Mouse (Mus musculus) forebrain, embryonic 15.5 days (tissue): ENCODE measurements at regions not wholly inside any gene's neighbourhood (a gene's known extent, or its start where the extent isn't known, plus 50 kb on each side); places are given as distances from the start of the nearest gene placed in this dataset.

Experiments
- ATAC-seq: fragments of 200-750 bp; cut with Nextera tagmentation; replicated peaks from 2 replicates; pipeline ENCODE4 v1.8.0; 2017; ENCODE audit warnings: mild to moderate bottlenecking, moderate TSS enrichment, moderate library complexity
- H3K27ac ChIP-seq: fragments of 300-500 bp; sonication (generic); replicated peaks from 2 replicates; pipeline ENCODE4 v1.5.1; 2015; ENCODE audit warnings: mild to moderate bottlenecking, inconsistent platforms
- H3K27me3 ChIP-seq: fragments of 300-500 bp; sonication (generic); 2 replicates; pipeline ENCODE4 v1.6.1; 2015; ENCODE audit warnings: inconsistent platforms
- H3K36me3 ChIP-seq: fragments of 300-500 bp; sonication (generic); 2 replicates; pipeline ENCODE4 v1.6.1; 2015; ENCODE audit warnings: mild to moderate bottlenecking, inconsistent platforms
- H3K4me1 ChIP-seq: fragments of 300-500 bp; sonication (generic); 2 replicates; pipeline ENCODE4 v1.6.1; 2015; ENCODE audit warnings: inconsistent platforms
- H3K4me2 ChIP-seq: fragments of 300-500 bp; sonication (generic); replicated peaks from 2 replicates; pipeline ENCODE4 v1.6.1; 2015; ENCODE audit warnings: mild to moderate bottlenecking, inconsistent platforms
- H3K4me3 ChIP-seq: fragments of 300-500 bp; sonication (generic); 2 replicates; pipeline ENCODE4 v1.5.1; 2015; ENCODE audit warnings: mild to moderate bottlenecking, inconsistent platforms
- H3K9ac ChIP-seq: fragments of 300-500 bp; sonication (generic); replicated peaks from 2 replicates; pipeline ENCODE4 v1.6.1; 2015; ENCODE audit warnings: mild to moderate bottlenecking, inconsistent platforms
- H3K9me3 ChIP-seq: fragments of 300-500 bp; sonication (generic); 2 replicates; pipeline ENCODE4 v1.6.1; 2016; ENCODE audit warnings: inconsistent platforms
- WGBS: fragments of 180-500 bp; shearing (Covaris S2); methylation state at CpG from one replicate; pipeline ENCODE4 v1.1.7; 2015; ENCODE audit warnings: mixed read lengths; 5-methylcytosine and 5-hydroxymethylcytosine counted together

GRCm38 (mm10) chr16:39390626-39391025 is 498.2 kb downstream of the Igsf11 start:
- H3K9ac ChIP-seq: no peak overlapping the region

GRCm38 (mm10) chr16:39402101-39402749 is 509.8 kb downstream of the Igsf11 start:
- 24% methylated on average over 4 of the region's 4 CpGs for WGBS
- ATAC-seq: peak; percentile 88
- no peaks in the 10 kb centered on the region for H3K36me3 ChIP-seq
- H3K9ac ChIP-seq: no peak overlapping the region
- H3K27ac ChIP-seq: no peak overlapping the region; the same call in 1 of the 2 replicates
- no peak overlapping the region for H3K4me2 ChIP-seq
- peaks cover 4% of the 10 kb centered on the region; the same call in 1 of the 2 replicates for H3K4me1 ChIP-seq
- H3K27me3 ChIP-seq: no peaks in the 10 kb centered on the region
- H3K9me3 ChIP-seq: no peaks in the 10 kb centered on the region
- no peak overlapping the region for H3K4me3 ChIP-seq

More at GRCm38 (mm10) chr16:39390626-39391025, 498.2 kb downstream of the Igsf11 start:
- ATAC-seq: no peak
- Histone ChIP-seq H3K4me1 (no peaks in the 10 kb centered on the region), H3K36me3 (no peaks in the 10 kb centered on the region), H3K27me3 (no peaks in the 10 kb centered on the region), H3K4me3 (no peak overlapping the region), H3K4me2 (no peak overlapping the region), H3K27ac (no peak overlapping the region), H3K9me3 (no peaks in the 10 kb centered on the region)
- 62% methylated on average over 3 of the region's 3 CpGs for WGBS

GRCm38 (mm10) chr16:39431581-39431980 is 539.1 kb downstream of the Igsf11 start:
- ATAC-seq: no peak
- no peak overlapping the region for H3K27ac ChIP-seq
- 98% methylated on average over 1 of the region's 1 CpGs for WGBS

GRCm38 (mm10) chr16:39445740-39446139 is 538.4 kb upstream of the Lsamp start:
- no peak overlapping the region for H3K4me3 ChIP-seq
- no peaks in the 10 kb centered on the region for H3K4me1 ChIP-seq
- no peaks in the 10 kb centered on the region for H3K27me3 ChIP-seq
- no peak for ATAC-seq
- H3K27ac ChIP-seq: no peak overlapping the region
- H3K9me3 ChIP-seq: no peaks in the 10 kb centered on the region
- no peak overlapping the region for H3K4me2 ChIP-seq
- WGBS: 92% methylated on average over 2 of the region's 2 CpGs
- H3K36me3 ChIP-seq: no peaks in the 10 kb centered on the region
- no peak overlapping the region for H3K9ac ChIP-seq

More at GRCm38 (mm10) chr16:39431581-39431980, 539.1 kb downstream of the Igsf11 start:
- Histone ChIP-seq H3K4me1 (no peaks in the 10 kb centered on the region), H3K9me3 (no peaks in the 10 kb centered on the region), H3K9ac (no peak overlapping the region), H3K4me2 (no peak overlapping the region), H3K4me3 (no peak overlapping the region), H3K27me3 (no peaks in the 10 kb centered on the region), H3K36me3 (no peaks in the 10 kb centered on the region)

GRCm38 (mm10) chr16:39453400-39454138 is 530.6 kb upstream of the Lsamp start:
- ATAC-seq: peak; percentile 80
- Histone ChIP-seq H3K4me3 (no peak overlapping the region), H3K9me3 (no peaks in the 10 kb centered on the region), H3K27me3 (no peaks in the 10 kb centered on the region), H3K4me2 (no peak overlapping the region), H3K9ac (no peak overlapping the region), H3K4me1 (peaks cover 10% of the 10 kb centered on the region), H3K27ac (no peak overlapping the region), H3K36me3 (no peaks in the 10 kb centered on the region)
- 33% methylated on average over 5 of the region's 5 CpGs for WGBS
